Mouse (Mus musculus): ENCODE data around the gene Scd1. TPM values are rescaled to one million over a fixed set of nuclear protein-coding genes. Genes with fewer than 3 reads are reported as not detected.

Scd1 gene
- polyA plus RNA-seq, 1 experiment = 251 TPM

GRCm38 (mm10) chr19:44382682-44383321 lies 24.9 kb downstream of the Scd1 start:
- WGBS = 53% methylated on average over 12 of the region's 12 CpGs
- DNase-seq (ENCODE audit: low read depth in 1 of 2, low spot score in 2 of 2) = peak; percentile 60 to 90
- H3K27me3 ChIP-seq (ENCODE audit: control insufficient read depth, insufficient read depth, low read length) = no peaks in the 10 kb centered on the region
- peak overlapping the region; percentile 89 for H3K27ac ChIP-seq (ENCODE audit: insufficient read depth, low read length)
- TF ChIP-seq CTCF (IDR thresholded peaks at IDR 0.05; ENCODE audit: extremely low read depth, insufficient read depth, insufficient read length, insufficient replicate concordance) (no peak), POLR2A (IDR thresholded peaks at IDR 0.05; ENCODE audit: low read depth, low read length) (no peak)
- H3K4me1 ChIP-seq (ENCODE audit: control insufficient read depth, insufficient read depth, insufficient read length) = peaks cover 37% of the 10 kb centered on the region; the same call in 1 of the 2 replicates
- H3K36me3 ChIP-seq (ENCODE audit: control insufficient read depth, insufficient read depth, low read length) = no peaks in the 10 kb centered on the region
- no peak overlapping the region for H3K4me3 ChIP-seq (ENCODE audit: extremely low read depth, insufficient read depth, insufficient read length)

- H3K27ac ChIP-seq (ENCODE audit: insufficient read depth, low read length) = peak overlapping the region; percentile 95; the same call in 1 of the 2 replicates
- 91% methylated on average over 4 of the region's 4 CpGs for WGBS
Observed at GRCm38 (mm10) chr19:44380065-44380464, 27.6 kb downstream of the Scd1 start.

GRCm38 (mm10) chr19:44379090-44379489 lies 28.6 kb downstream of the Scd1 start:
- TF ChIP-seq POLR2A (IDR thresholded peaks at IDR 0.05; ENCODE audit: low read depth, low read length) (no peak), CTCF (IDR thresholded peaks at IDR 0.05; ENCODE audit: extremely low read depth, insufficient read depth, insufficient read length, insufficient replicate concordance) (no peak)
- no peaks in the 10 kb centered on the region for H3K27me3 ChIP-seq (ENCODE audit: control insufficient read depth, insufficient read depth, low read length)
- H3K36me3 ChIP-seq (ENCODE audit: control insufficient read depth, insufficient read depth, low read length) = no peaks in the 10 kb centered on the region
- H3K4me3 ChIP-seq (ENCODE audit: extremely low read depth, insufficient read depth, insufficient read length) = peak overlapping the region; percentile 14; the same call in 1 of the 2 replicates
- DNase-seq (ENCODE audit: low read depth in 1 of 2, low spot score in 2 of 2) = no peak
- peaks cover 29% of the 10 kb centered on the region; the same call in 1 of the 2 replicates for H3K4me1 ChIP-seq (ENCODE audit: control insufficient read depth, insufficient read depth, insufficient read length)
- peak overlapping the region; percentile 95 for H3K27ac ChIP-seq (ENCODE audit: insufficient read depth, low read length)

More at GRCm38 (mm10) chr19:44380065-44380464, 27.6 kb downstream of the Scd1 start:
- TF ChIP-seq CTCF (IDR thresholded peaks at IDR 0.05; ENCODE audit: extremely low read depth, insufficient read depth, insufficient read length, insufficient replicate concordance) = no peak
- TF ChIP-seq POLR2A (IDR thresholded peaks at IDR 0.05; ENCODE audit: low read depth, low read length) = no peak
- no peak for DNase-seq (ENCODE audit: low read depth in 1 of 2, low spot score in 2 of 2)
- H3K4me3 ChIP-seq (ENCODE audit: extremely low read depth, insufficient read depth, insufficient read length) = no peak overlapping the region
- no peaks in the 10 kb centered on the region for H3K27me3 ChIP-seq (ENCODE audit: control insufficient read depth, insufficient read depth, low read length)
- peaks cover 33% of the 10 kb centered on the region; the same call in 1 of the 2 replicates for H3K4me1 ChIP-seq (ENCODE audit: control insufficient read depth, insufficient read depth, insufficient read length)
- H3K36me3 ChIP-seq (ENCODE audit: control insufficient read depth, insufficient read depth, low read length) = no peaks in the 10 kb centered on the region

GRCm38 (mm10) chr19:44377629-44378375 lies 29.9 kb downstream of the Scd1 start:
- Histone ChIP-seq H3K4me1 (ENCODE audit: control insufficient read depth, insufficient read depth, insufficient read length) (peaks cover 22% of the 10 kb centered on the region; the same call in 1 of the 2 replicates), H3K27me3 (ENCODE audit: control insufficient read depth, insufficient read depth, low read length) (no peaks in the 10 kb centered on the region), H3K27ac (ENCODE audit: insufficient read depth, low read length) (peak overlapping the region; percentile 99), H3K36me3 (ENCODE audit: control insufficient read depth, insufficient read depth, low read length) (no peaks in the 10 kb centered on the region), H3K4me3 (ENCODE audit: extremely low read depth, insufficient read depth, insufficient read length) (no peak overlapping the region)
- 28% methylated on average over 5 of the region's 5 CpGs for WGBS
- no peak for TF ChIP-seq CTCF (IDR thresholded peaks at IDR 0.05; ENCODE audit: extremely low read depth, insufficient read depth, insufficient read length, insufficient replicate concordance)
- peak; percentile 57 for TF ChIP-seq POLR2A (IDR thresholded peaks at IDR 0.05; ENCODE audit: low read depth, low read length)
- peak in 1 of 2 experiments; percentile 64 for DNase-seq (ENCODE audit: low read depth in 1 of 2, low spot score in 2 of 2)

- no peaks in the 10 kb centered on the region for H3K36me3 ChIP-seq (ENCODE audit: control insufficient read depth, insufficient read depth, low read length)
- no peak overlapping the region for H3K4me3 ChIP-seq (ENCODE audit: extremely low read depth, insufficient read depth, insufficient read length)
- no peaks in the 10 kb centered on the region for H3K27me3 ChIP-seq (ENCODE audit: control insufficient read depth, insufficient read depth, low read length)
- H3K4me1 ChIP-seq (ENCODE audit: control insufficient read depth, insufficient read depth, insufficient read length) = peaks cover 22% of the 10 kb centered on the region; the same call in 1 of the 2 replicates
- TF ChIP-seq POLR2A (IDR thresholded peaks at IDR 0.05; ENCODE audit: low read depth, low read length) (peak; percentile 67; the same call in 1 of the 2 replicates), CTCF (IDR thresholded peaks at IDR 0.05; ENCODE audit: extremely low read depth, insufficient read depth, insufficient read length, insufficient replicate concordance) (no peak)
- WGBS = 22% methylated on average over 3 of the region's 3 CpGs
- H3K27ac ChIP-seq (ENCODE audit: insufficient read depth, low read length) = peak overlapping the region; percentile 99
- DNase-seq (ENCODE audit: low read depth in 1 of 2, low spot score in 2 of 2) = peak; percentile 78 to 97
Observed at GRCm38 (mm10) chr19:44376511-44376951, 31.1 kb downstream of the Scd1 start.

GRCm38 (mm10) chr19:44372969-44373368 lies 34.7 kb downstream of the Scd1 start:
- WGBS = 10% methylated on average over 6 of the region's 6 CpGs
- TF ChIP-seq POLR2A (IDR thresholded peaks at IDR 0.05; ENCODE audit: low read depth, low read length) (no peak), CTCF (IDR thresholded peaks at IDR 0.05; ENCODE audit: extremely low read depth, insufficient read depth, insufficient read length, insufficient replicate concordance) (peak; percentile 91; the same call in 1 of the 2 replicates)
- peak; percentile 79 to 88 for DNase-seq (ENCODE audit: low read depth in 1 of 2, low spot score in 2 of 2)
- Histone ChIP-seq H3K27me3 (ENCODE audit: control insufficient read depth, insufficient read depth, low read length) (no peaks in the 10 kb centered on the region), H3K4me1 (ENCODE audit: control insufficient read depth, insufficient read depth, insufficient read length) (peaks cover 10% of the 10 kb centered on the region; the same call in 1 of the 2 replicates), H3K27ac (ENCODE audit: insufficient read depth, low read length) (no peak overlapping the region), H3K36me3 (ENCODE audit: control insufficient read depth, insufficient read depth, low read length) (no peaks in the 10 kb centered on the region), H3K4me3 (ENCODE audit: extremely low read depth, insufficient read depth, insufficient read length) (no peak overlapping the region)

Data from spleen, adult 2 months (tissue).